Mouse (Mus musculus) liver, adult 2 months (tissue): ENCODE measurements at regions not wholly inside any gene's neighbourhood (a gene's known extent, or its start where the extent isn't known, plus 50 kb on each side); places are given as distances from the start of the nearest gene placed in this dataset.
A peak's percentile ranks its signal among the peaks of the same experiment; 100 is the strongest.

ENCODE experiments used
- DNase-seq: peaks from one replicate; pipeline ENCODE4 v3.0.0-alpha.2; 2011; ENCODE audit warnings: low read depth, low spot score; ENCODE audit errors: extremely low read depth
- H3K27ac ChIP-seq: fragments of 200-500 bp; replicated peaks from 2 replicates; pipeline ENCODE4 v1.5.1; 2012; ENCODE audit warnings: low read depth, mild to moderate bottlenecking, control low read depth, inconsistent platforms, low read length; ENCODE audit not compliant: insufficient read depth
- H3K27me3 ChIP-seq: fragments of 200-500 bp; 2 replicates; pipeline ENCODE4 v1.6.1; 2012; ENCODE audit warnings: mild to moderate bottlenecking, moderate library complexity, low read length, inconsistent platforms; ENCODE audit not compliant: control insufficient read depth, insufficient read depth
- H3K36me3 ChIP-seq: fragments of 200-500 bp; 2 replicates; pipeline ENCODE4 v1.6.1; 2012; ENCODE audit warnings: low read length, inconsistent platforms; ENCODE audit not compliant: control insufficient read depth, insufficient read depth
- H3K4me1 ChIP-seq: fragments of 200-500 bp; 2 replicates; pipeline ENCODE4 v1.6.1; 2011; ENCODE audit warnings: low read length; ENCODE audit not compliant: control insufficient read depth, insufficient read depth
- H3K4me3 ChIP-seq: fragments of 200-500 bp; 2 replicates; pipeline ENCODE4 v1.5.1; 2011; ENCODE audit warnings: low read depth, mild to moderate bottlenecking, control low read depth, low read length, moderate library complexity; ENCODE audit not compliant: insufficient read depth
- H3K79me2 ChIP-seq: fragments of 200-500 bp; 2 replicates; pipeline ENCODE4 v1.6.1; 2012; ENCODE audit warnings: inconsistent platforms, mild to moderate bottlenecking, low read length, moderate library complexity; ENCODE audit not compliant: control insufficient read depth, insufficient read depth
- H3K9ac ChIP-seq: fragments of 200-500 bp; 2 replicates; pipeline ENCODE4 v1.6.1; 2012; ENCODE audit warnings: low read depth, mild to moderate bottlenecking, control low read depth, inconsistent platforms, low read length
- CTCF ChIP-seq: fragments of 200-500 bp; IDR thresholded peaks from 2 replicates; pipeline ENCODE4 v1.5.1; 2011; ENCODE audit warnings: low read depth, low read length, control low read depth
- POLR2A ChIP-seq: fragments of 200-500 bp; IDR thresholded peaks from 2 replicates; pipeline ENCODE4 v1.6.1; 2011; ENCODE audit warnings: low read length, control low read depth; ENCODE audit not compliant: insufficient read depth; ENCODE audit errors: extremely low read depth
- WGBS: fragments of 180-500 bp; shearing (Covaris S2); methylation state at CpG from one replicate; pipeline ENCODE4 v1.1.7; 2018; 5-methylcytosine and 5-hydroxymethylcytosine counted together

DNA sequence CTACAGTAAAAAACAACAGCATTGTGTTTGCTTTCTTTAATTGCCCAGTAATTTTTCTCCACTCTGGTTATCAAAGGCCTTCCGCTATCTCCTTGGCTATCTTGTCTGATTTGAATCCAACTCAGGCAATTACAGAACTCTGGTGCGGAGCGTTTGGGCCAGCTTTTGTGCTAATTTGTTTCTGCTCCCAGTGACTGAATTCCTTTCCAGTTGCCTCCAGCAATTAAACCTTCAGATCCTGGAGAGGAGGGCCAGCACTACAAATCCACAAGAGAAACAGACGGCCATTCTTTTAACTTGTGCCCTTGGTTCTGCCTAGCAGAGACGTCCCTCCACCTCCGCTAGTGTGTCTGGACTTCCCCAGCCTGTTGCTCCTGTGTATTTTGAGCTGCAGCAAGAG is 51.3 kb upstream of the Ankrd55 start:
- DNase-seq = no peak
- no peaks in the 10 kb centered on the region for H3K36me3 ChIP-seq
- H3K4me1 ChIP-seq = no peaks in the 10 kb centered on the region
- no peaks in the 10 kb centered on the region for H3K79me2 ChIP-seq
- TF ChIP-seq POLR2A = no peak
- no peak for TF ChIP-seq CTCF
- H3K27ac ChIP-seq = no peak overlapping the region
- no peak overlapping the region for H3K9ac ChIP-seq
- WGBS = 86% methylated on average over 6 of the region's 6 CpGs
- no peak overlapping the region for H3K4me3 ChIP-seq
- H3K27me3 ChIP-seq = no peaks in the 10 kb centered on the region

DNA sequence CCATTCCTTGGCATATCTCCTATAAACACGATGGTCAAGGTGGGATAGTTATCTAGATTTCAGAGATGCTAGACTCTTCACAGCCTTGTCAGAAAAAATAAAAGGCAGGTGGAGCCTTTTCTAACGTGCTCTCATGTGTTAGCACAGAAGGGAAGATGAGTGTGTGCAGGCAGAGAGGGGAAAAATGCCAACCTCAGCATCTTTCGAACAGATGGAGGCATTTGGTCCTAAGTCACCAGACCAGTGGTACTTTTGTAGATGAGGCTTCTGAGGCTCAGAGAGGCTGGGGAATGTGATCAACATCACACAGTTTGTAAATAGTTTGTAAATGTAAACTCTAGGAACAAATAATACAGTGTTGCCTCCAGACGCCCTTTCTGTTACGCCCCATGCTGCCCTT is 50.9 kb upstream of the Ankrd55 start:
- no peaks in the 10 kb centered on the region for H3K27me3 ChIP-seq
- DNase-seq = no peak
- no peaks in the 10 kb centered on the region for H3K4me1 ChIP-seq
- no peak overlapping the region for H3K4me3 ChIP-seq
- H3K27ac ChIP-seq = no peak overlapping the region
- no peaks in the 10 kb centered on the region for H3K36me3 ChIP-seq
- TF ChIP-seq CTCF (no peak), POLR2A (no peak)
- no peak overlapping the region for H3K9ac ChIP-seq
- WGBS = 80% methylated on average over 5 of the region's 5 CpGs
- no peaks in the 10 kb centered on the region for H3K79me2 ChIP-seq

GRCm38 (mm10) chr13:112237917-112238316 is 50.3 kb upstream of the Ankrd55 start:
- no peaks in the 10 kb centered on the region for H3K27me3 ChIP-seq
- H3K4me3 ChIP-seq = no peak overlapping the region

More at GRCm38 (mm10) chr13:112237917-112238316, 50.3 kb upstream of the Ankrd55 start:
- H3K9ac ChIP-seq = no peak overlapping the region
- H3K79me2 ChIP-seq = no peaks in the 10 kb centered on the region
- DNase-seq = peak; percentile 39
- H3K36me3 ChIP-seq = no peaks in the 10 kb centered on the region
- H3K4me1 ChIP-seq = no peaks in the 10 kb centered on the region
- no peak overlapping the region for H3K27ac ChIP-seq
- WGBS = 73% methylated on average over 4 of the region's 4 CpGs
- TF ChIP-seq POLR2A (no peak), CTCF (no peak)
